Mouse (Mus musculus): ENCODE data around the gene Eid2b.
A peak's percentile ranks its signal among the peaks of the same experiment; 100 is the strongest.

DNA sequence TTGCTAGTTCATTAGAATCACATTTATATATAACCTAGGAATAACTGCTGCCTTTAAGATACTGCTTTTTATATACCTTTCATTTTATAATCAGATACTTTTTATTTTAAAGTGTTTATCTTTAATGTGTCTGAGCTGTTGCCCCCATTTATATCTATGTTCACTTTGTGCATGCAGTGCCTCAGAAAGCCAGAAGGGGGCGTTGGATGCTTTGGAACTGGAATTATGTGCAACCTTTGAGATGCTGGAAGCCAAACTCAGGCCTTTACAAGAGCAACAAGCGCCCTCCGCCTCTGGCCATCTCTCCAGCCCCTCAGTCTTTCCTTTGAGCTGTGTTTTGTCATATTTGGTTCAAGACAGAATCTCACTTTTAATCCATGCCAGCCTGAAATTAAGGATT lies 5.8 kb upstream of the Eid2b start:
- TF ChIP-seq NELFE (IDR thresholded peaks at IDR 0.05; ENCODE audit: low read depth, low read length) (no peak), GATA1 (IDR thresholded peaks at IDR 0.05; ENCODE audit: low read depth, low read length) (no peak), POLR2A (IDR thresholded peaks at IDR 0.05; ENCODE audit: control insufficient read depth in 1 of 2, insufficient read depth in 1 of 2, low read depth in 1 of 2, low read length in 2 of 2, poor library complexity in 1 of 2) (no peak), TAL1 (IDR thresholded peaks at IDR 0.05; ENCODE audit: low read length) (no peak), MYC (IDR thresholded peaks at IDR 0.05; ENCODE audit: low read depth, low read length) (no peak), TCF12 (IDR thresholded peaks at IDR 0.05; ENCODE audit: low read depth, low read length) (no peak), CTCF (IDR thresholded peaks at IDR 0.05 in 2 of 3, conservative IDR thresholded peaks at IDR 0.05 in 1 of 3; ENCODE audit: control insufficient read depth in 1 of 3, insufficient read depth in 1 of 3, low read depth in 2 of 3, low read length in 3 of 3, poor library complexity in 1 of 3, severe bottlenecking in 1 of 3) (peak; percentile 29 to 45 (median 40)), POLR2AphosphoS2 (IDR thresholded peaks at IDR 0.05; ENCODE audit: low read length) (no peak), RAD21 (IDR thresholded peaks at IDR 0.05; ENCODE audit: low read depth, low read length) (no peak; the same call in 1 of the 2 replicates), ZNF384 (IDR thresholded peaks at IDR 0.05; ENCODE audit: low read depth, low read length) (no peak), MAFK (IDR thresholded peaks at IDR 0.05; ENCODE audit: borderline replicate concordance, low read depth, low read length) (no peak), EP300 (IDR thresholded peaks at IDR 0.05; ENCODE audit: low read depth in 1 of 2, low read length in 2 of 2) (no peak), ZMIZ1 (IDR thresholded peaks at IDR 0.05; ENCODE audit: low read depth, low read length) (no peak)

Measured in MEL (cell line).